Mouse (Mus musculus) embryonic fibroblast, embryonic 13.5 days (primary cell): ENCODE data around the gene Sclt1.

ENCODE experiments used
- CTCF ChIP-seq: IDR thresholded peaks from 2 replicates; pipeline ENCODE4 v1.5.1; 2011; ENCODE audit warnings: mild to moderate bottlenecking, control low read depth, low read length, moderate library complexity, borderline replicate concordance; ENCODE audit not compliant: insufficient read depth
- POLR2A ChIP-seq: IDR thresholded peaks from 2 replicates; pipeline ENCODE4 v1.6.1; 2011; ENCODE audit warnings: low read depth, mild to moderate bottlenecking, control low read depth, low read length, moderate library complexity

DNA sequence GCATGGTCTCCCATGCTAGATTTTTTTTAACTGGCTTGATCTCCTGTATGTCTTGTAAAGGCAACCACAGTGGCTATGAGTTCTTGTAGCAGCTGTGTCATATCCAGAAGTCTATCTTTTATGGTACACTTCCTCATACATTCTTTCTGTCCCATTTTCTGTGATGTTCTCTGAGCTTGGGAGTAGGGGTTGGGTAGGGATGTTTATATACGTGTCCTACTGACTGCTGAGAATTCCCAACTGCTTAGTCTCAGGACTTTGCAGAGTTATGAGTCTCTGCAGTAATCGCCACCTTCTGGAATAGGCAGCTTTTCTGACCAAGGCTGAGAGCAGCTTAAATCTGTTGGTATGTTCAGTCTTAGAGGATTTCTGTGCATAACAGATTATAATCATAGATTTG, 65.7 kb downstream of the Sclt1 start:
- no peak for TF ChIP-seq CTCF
- no peak for TF ChIP-seq POLR2A
